In genomic region chr10:99269704-99270103, GRCm38 (mm10) we compare ENCODE assay signal across 7 mouse cellular contexts. TPM values are rescaled to one million over a fixed set of nuclear protein-coding genes. Genes with fewer than 3 reads are reported as not detected.
DNase-seq lines count a peak whose midpoint lies in the region; ATAC-seq and TF ChIP-seq lines count a peak whose summit lies in the region.

No protein-coding gene starts in this region.

- no peaks in the 10 kb centered on the region for H3K27me3 ChIP-seq in kidney, embryonic 14.5 days (ENCODE audit: control insufficient read depth, insufficient read depth, low read length)
- no peaks in the 10 kb centered on the region for H3K27me3 ChIP-seq in embryonic facial prominence, embryonic 10.5 days (replicated peaks; ENCODE audit: low read depth, poor library complexity, severe bottlenecking)
- no peaks in the 10 kb centered on the region for H3K27me3 ChIP-seq in limb, embryonic 12.5 days

- 50% methylated on average over 6 of the region's 6 CpGs for WGBS in kidney, embryonic 14.5 days
- 54% methylated on average over 6 of the region's 6 CpGs for WGBS in embryonic facial prominence, embryonic 10.5 days
- WGBS in limb, embryonic 12.5 days, result 35% methylated on average over 6 of the region's 6 CpGs

- peak overlapping the region; percentile 77 for H3K27ac ChIP-seq in kidney, embryonic 14.5 days (ENCODE audit: low read depth, low read length)
- H3K27ac ChIP-seq in ES-E14 (ENCODE audit: insufficient read depth, low read depth, low read length, poor library complexity, severe bottlenecking), result no peak overlapping the region
- peak overlapping the region; percentile 81 for H3K27ac ChIP-seq in embryonic facial prominence, embryonic 10.5 days (replicated peaks)
- H3K27ac ChIP-seq in limb, embryonic 12.5 days, result peak overlapping the region; percentile 92

- no peak overlapping the region for H3K4me2 ChIP-seq in kidney, embryonic 14.5 days (replicated peaks; ENCODE audit: low read depth, low read length)
- peak overlapping the region; percentile 88 for H3K4me2 ChIP-seq in limb, embryonic 12.5 days

- no peak for ATAC-seq in kidney, embryonic 14.5 days (ENCODE audit: low FRiP score, low TSS enrichment)
- ATAC-seq in limb, embryonic 12.5 days (ENCODE audit: insufficient number of reproducible peaks, insufficient read depth, low FRiP score, low TSS enrichment, low read depth), result no peak

- 0 out of 2 replicates have a peak overlapping the region, but pooled peaks have one; percentile 4 for H3K9ac ChIP-seq in kidney, embryonic 14.5 days (ENCODE audit: low read depth, low read length)
- no peak overlapping the region for H3K9ac ChIP-seq in ES-E14 (ENCODE audit: insufficient read depth, low read depth, low read length, poor library complexity, severe bottlenecking)
- no peak overlapping the region for H3K9ac ChIP-seq in limb, embryonic 12.5 days (replicated peaks)

- no peak for DNase-seq in kidney, postnatal 10 days
- DNase-seq in ES-E14 (ENCODE audit: low read depth, low spot score), result no peak
- DNase-seq in embryonic facial prominence, embryonic 10.5 days (ENCODE audit: low spot score), result no peak
- no peak for DNase-seq in urinary bladder, postnatal 36 days (ENCODE audit: low spot score in 2 of 2)
- DNase-seq in thymus, postnatal 25 days, result no peak

- H3K36me3 ChIP-seq in kidney, embryonic 14.5 days (ENCODE audit: control insufficient read depth, insufficient read depth, low read length), result peaks cover 16% of the 10 kb centered on the region; the same call in 1 of the 2 replicates
- peaks cover 7% of the 10 kb centered on the region for H3K36me3 ChIP-seq in ES-E14 (ENCODE audit: control insufficient read depth, insufficient read depth, low read length, poor library complexity, severe bottlenecking)
- peaks cover 29% of the 10 kb centered on the region for H3K36me3 ChIP-seq in embryonic facial prominence, embryonic 10.5 days (replicated peaks)
- peaks cover 7% of the 10 kb centered on the region for H3K36me3 ChIP-seq in limb, embryonic 12.5 days

- no peak overlapping the region for H3K4me3 ChIP-seq in kidney, embryonic 14.5 days (ENCODE audit: low read length)
- no peak overlapping the region for H3K4me3 ChIP-seq in ES-E14 (ENCODE audit: insufficient read depth in 1 of 2, low read depth in 1 of 2, low read length in 2 of 2, poor library complexity in 1 of 2, severe bottlenecking in 1 of 2)
- H3K4me3 ChIP-seq in embryonic facial prominence, embryonic 10.5 days, result peak overlapping the region; percentile 87; the same call in 1 of the 2 replicates
- H3K4me3 ChIP-seq in limb, embryonic 12.5 days (replicated peaks), result no peak overlapping the region

- in situ Hi-C loops in ES-E14 (cut with MboI; ENCODE audit: low sequenced_read_pairs in 2 of 2, unreplicated experiment in 2 of 2), result no loop called here

- H3K9me3 ChIP-seq in kidney, embryonic 14.5 days (ENCODE audit: control insufficient read depth, low read length), result no peaks in the 10 kb centered on the region
- H3K9me3 ChIP-seq in ES-E14 (ENCODE audit: control insufficient read depth, insufficient read depth, low read depth, low read length), result no peaks in the 10 kb centered on the region
- H3K9me3 ChIP-seq in embryonic facial prominence, embryonic 10.5 days, result no peaks in the 10 kb centered on the region
- no peaks in the 10 kb centered on the region for H3K9me3 ChIP-seq in limb, embryonic 12.5 days

- H3K4me1 ChIP-seq in kidney, embryonic 14.5 days (ENCODE audit: control insufficient read depth, insufficient read depth, low read length), result peaks cover 32% of the 10 kb centered on the region
- H3K4me1 ChIP-seq in ES-E14 (ENCODE audit: control insufficient read depth in 2 of 2, insufficient read depth in 2 of 2, low read length in 2 of 2, poor library complexity in 1 of 2), result peaks cover 2 to 23% of the 10 kb centered on the region in 2 experiments; a peak in 3 of 4 replicates
- peaks cover 63% of the 10 kb centered on the region for H3K4me1 ChIP-seq in embryonic facial prominence, embryonic 10.5 days
- peaks cover 50% of the 10 kb centered on the region for H3K4me1 ChIP-seq in limb, embryonic 12.5 days (replicated peaks)

TF ChIP-seq in ES-E14, 5 proteins besides CTCF, POLR2A, EP300 and RAD21:
- no peak for TF ChIP-seq ZC3H11A (IDR thresholded peaks at IDR 0.05; ENCODE audit: borderline replicate concordance, low read depth, low read length)
- TF ChIP-seq MAFK (IDR thresholded peaks at IDR 0.05; ENCODE audit: insufficient read depth, low read depth, low read length), result no peak
- no peak for TF ChIP-seq HCFC1 (IDR thresholded peaks at IDR 0.05; ENCODE audit: borderline replicate concordance, insufficient read depth, low read length)
- peak; percentile 73 for TF ChIP-seq ZNF384 (IDR thresholded peaks at IDR 0.05; ENCODE audit: low read depth, low read length)

RNA-seq across cellular contexts. Expression of gene Dusp6, which starts 6.7 kb away (rescaled TPM):
- 87.7 and 98.5 TPM in 2 replicates for polyA plus RNA-seq in kidney, embryonic 14.5 days (2014; fragmentation: Nextera tagmentation; extraction: Ambion mirVana)
- 44.7 and 83.0 TPM in 2 replicates for total RNA-seq in ES-E14 (2012; rRNA removed)
- polyA plus RNA-seq in embryonic facial prominence, embryonic 10.5 days (2016; fragmentation: Nextera tagmentation; extraction: Ambion mirVana), result 122 and 131 TPM in 2 replicates
- polyA plus RNA-seq in limb, embryonic 12.5 days (2016; fragmentation: Nextera tagmentation; extraction: Ambion mirVana), result 117 and 122 TPM in 2 replicates
